Mouse (Mus musculus) mature B cell (primary cell): ENCODE results near the gene Prkch.

Experiments used
- in situ Hi-C: fragments of 300-500 bp; cut with MboI; formaldehyde crosslinking; loops from 2 replicates; pipeline ENCODE4 v1.14.3; 2019

Prkch gene

GRCm38 (mm10) chr12:73583318-73583717, 1.3 kb upstream of the Prkch start:
- in situ Hi-C loops, result no loop called here

GRCm38 (mm10) chr12:73583813-73584609, 585 bp upstream of the Prkch start:
- in situ Hi-C loops, result no loop called here

GRCm38 (mm10) chr12:73585241-73585801, 725 bp downstream of the Prkch start:
- in situ Hi-C loops, result no loop called here

- in situ Hi-C loops, result no loop called here
Measured at GRCm38 (mm10) chr12:73585850-73586249, 1.3 kb downstream of the Prkch start.

DNA sequence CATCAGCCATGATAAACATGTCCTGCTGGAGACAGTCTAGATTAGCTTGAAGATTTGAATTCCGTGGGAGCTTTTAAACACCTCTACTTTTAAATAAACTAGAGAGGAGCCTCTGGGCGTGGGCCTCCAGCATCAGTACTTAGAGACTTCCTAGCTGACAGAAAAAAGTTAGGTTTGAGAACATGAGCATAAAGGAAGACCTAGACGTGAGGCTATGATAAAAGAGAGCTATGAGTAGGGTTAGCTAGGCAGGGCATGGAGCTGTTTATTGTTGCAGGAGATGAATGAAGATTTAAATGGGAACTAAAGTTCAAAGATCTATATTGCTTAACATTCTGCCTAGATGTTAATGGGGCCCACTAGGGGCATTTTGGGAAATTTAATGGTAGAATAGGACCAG, 2.7 kb downstream of the Prkch start:
- in situ Hi-C loops, result no loop called here

GRCm38 (mm10) chr12:73590627-73591276, 6.2 kb downstream of the Prkch start:
- in situ Hi-C loops, result no loop called here

DNA sequence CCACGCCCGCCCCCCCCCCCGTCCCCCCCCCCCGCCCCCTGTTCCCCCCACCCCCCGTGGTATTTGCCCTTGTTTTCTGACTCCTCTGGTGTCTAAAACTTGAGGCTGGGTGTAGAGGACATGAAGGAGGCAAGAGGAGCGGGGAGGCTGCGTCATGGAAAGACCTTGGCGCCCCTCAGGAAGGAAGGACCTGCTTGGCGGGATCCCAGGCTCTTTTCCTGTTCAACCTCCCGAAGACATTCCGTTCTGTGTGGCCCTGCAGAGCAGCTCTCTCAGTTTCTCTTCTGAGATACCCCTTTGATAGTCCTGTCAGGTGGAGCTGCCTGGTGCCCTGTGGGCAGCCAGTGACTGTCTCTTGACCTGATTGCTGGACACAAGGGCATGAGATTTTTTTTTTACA, 7.0 kb downstream of the Prkch start:
- in situ Hi-C loops, result no loop called here

DNA sequence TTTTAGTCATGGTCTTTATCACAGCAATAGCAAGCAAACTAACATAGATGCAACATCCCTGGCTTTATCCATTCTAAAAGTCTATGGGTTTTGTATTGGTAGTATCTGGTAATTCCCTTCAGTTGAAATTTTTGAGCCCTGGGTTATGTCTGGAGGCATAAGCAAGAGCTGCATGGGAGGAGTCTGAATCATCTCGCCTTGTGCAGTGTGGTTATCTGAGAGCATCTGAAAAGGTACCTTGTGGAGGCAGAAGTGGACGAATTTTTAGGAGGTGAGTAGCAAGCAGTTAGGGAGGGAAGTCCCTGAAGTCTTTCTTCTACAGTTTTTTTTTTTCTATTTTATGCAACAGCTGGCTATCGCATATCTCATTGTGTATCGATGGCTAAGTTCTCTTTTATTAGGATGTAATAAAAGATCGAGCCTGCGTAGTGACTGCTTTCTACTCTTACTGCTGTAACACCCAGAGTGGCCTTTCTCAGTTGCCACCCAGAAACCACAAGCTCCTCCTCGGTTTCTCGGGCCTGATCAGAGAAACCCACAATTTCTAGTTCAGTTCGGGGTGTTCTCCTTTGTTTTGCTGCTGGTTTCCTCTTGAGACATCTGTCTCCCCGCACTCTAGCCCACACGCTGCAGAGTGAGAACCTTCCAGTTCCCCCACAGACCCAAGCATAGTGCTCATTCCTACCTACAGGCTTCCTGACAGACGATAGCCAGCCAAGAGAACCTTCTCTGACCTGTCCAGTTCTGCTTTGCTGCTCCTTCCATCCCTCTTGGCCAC, 8.6 kb downstream of the Prkch start:
- in situ Hi-C loops, result no loop called here

DNA sequence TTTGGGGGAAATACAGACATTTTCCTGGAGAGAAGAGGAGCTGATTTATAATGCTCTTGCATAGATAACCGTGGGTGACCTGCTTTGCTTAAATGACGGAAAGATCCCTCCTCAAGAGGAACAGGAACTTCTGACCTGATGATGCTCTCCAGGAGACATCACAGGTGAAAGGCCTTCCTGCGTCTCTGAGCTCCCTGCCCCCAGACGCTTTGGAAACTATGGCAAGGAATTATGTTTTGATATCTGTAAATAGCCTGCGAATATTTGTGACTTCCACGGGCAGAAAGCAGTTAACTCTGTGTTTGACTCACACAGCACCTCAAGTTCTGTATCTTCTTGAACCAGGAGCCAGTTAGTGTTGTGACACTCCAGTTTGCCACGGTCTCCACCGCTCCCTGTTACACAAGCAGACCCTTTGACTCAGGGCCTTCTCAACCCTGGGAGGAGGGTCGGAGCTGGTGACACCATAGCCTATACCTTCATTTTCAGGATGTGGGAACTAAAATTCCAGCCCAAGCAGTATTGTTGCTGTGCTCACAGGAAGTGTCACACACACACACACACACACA, 9.7 kb downstream of the Prkch start:
- in situ Hi-C loops, result no loop called here

DNA sequence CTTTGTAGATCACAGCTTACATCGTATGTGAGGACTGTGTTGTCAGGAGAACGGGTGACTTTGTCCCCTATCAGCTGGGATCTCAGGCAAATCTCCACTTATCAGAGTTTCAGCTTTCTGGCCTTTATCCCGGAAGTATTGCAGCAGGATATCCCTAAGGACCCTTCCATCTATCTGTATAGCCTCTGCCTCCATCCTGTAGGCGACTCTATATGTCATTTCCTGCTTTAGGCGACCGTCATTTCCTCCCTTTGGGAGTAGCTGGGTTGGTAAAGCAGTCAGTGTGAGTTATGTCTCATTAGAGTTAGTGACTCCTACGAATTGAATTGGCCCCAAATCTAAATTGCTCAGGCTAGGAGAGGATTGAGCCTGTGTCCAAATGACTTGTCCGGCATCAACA, 10.6 kb downstream of the Prkch start:
- in situ Hi-C loops, result no loop called here

DNA sequence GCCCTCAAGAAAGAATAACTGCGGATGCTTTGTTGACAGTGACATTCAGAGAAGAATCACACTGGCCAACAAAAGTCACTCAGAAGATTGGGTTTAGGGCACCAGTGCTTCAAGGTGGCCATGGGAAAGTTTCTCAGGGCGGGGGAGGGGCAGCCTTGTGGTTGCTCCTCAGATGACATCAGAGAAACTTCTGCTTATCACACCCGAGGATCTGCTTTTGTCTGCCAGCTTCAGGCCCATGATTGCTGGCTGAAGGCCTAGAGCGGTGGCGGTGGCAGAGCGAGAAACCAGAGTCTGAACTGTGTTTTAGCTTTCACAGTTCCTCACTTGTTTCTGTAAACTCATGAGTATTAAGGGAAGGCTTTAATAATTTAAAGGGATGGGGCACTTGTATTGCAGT, 13.6 kb downstream of the Prkch start:
- in situ Hi-C loops, result no loop called here

DNA sequence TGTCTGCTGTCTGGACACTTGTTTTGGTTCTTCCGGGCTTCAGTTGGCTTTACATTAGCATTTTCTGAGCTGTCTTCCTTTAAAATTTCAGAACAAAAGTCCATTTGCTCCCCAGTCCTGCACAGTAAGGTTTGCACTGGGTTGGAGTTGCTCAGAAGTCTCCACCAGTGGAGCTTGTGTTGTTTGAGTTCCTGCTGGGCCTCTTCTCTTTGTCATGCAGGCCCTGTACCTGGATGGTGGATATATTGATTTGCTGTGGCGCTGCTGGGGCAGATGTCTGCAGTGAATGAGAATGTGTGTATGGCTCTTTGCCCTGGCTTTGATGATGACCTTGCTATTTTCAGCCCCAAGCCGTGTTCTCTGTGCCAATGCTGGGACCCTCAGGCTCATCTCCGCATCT, 15.9 kb downstream of the Prkch start:
- in situ Hi-C loops, result no loop called here

- in situ Hi-C loops, result no loop called here
Measured at GRCm38 (mm10) chr12:73602974-73603373, 18.4 kb downstream of the Prkch start.

DNA sequence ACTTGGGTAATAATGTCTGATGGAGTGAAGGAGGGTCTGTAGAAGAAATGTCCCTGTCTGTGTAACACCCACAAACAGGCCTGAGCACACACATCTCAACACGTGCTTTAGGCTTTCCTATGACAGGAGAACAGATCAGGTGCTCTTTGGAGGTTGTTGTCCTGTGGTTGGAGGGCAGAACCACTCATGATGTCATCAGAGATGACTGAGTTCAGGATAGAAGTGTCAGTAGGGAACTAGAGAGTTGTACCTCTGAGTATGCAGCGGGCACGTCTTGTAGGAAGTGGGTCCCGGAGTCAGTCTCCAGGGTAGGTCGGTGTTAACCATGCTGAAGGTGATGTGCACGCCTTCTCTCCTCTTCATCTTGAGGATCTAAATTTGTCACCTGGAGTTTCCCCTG, 19.1 kb downstream of the Prkch start:
- in situ Hi-C loops, result no loop called here

GRCm38 (mm10) chr12:73604762-73605161, 20.2 kb downstream of the Prkch start:
- in situ Hi-C loops, result no loop called here

- in situ Hi-C loops, result no loop called here
Measured at GRCm38 (mm10) chr12:73605174-73605573, 20.6 kb downstream of the Prkch start.

GRCm38 (mm10) chr12:73607381-73608064, 22.9 kb downstream of the Prkch start:
- in situ Hi-C loops, result no loop called here

DNA sequence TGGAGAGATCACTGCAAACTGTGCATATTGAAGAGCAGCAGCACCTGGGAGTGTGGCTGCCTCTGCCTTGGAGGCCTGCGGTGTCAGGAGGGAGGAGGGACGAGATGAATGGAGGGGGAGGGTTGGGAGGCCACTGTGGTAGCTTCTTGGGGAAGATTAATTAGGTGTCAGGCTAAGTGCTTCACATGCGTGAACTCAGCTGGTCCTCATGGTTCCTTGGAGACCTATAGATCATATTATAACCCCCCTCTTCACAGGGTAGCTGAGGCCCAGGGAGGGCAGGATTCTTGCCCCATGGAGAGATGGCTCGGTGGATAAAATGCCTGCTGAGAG, 23.4 kb downstream of the Prkch start:
- in situ Hi-C loops, result no loop called here

DNA sequence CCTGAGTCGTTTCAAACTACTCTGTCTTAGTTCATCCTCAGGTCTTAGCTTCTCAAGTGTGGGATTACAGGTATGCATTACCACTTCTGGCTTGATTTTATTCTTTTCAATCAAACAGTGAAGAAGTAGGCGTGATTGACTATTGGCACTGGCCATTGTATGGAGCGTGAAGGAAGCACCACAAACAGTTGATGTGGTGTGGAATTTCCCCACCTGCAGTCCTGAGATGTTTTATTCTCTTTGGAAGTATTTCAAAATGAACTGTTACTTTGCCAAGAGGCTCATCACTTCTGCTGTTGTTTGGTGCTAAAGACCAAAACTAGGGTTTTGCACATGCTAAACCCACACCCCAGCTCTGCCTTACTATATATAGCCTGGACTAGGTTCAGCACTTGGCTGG, 24.7 kb downstream of the Prkch start:
- in situ Hi-C loops, result no loop called here

GRCm38 (mm10) chr12:73609676-73610545, 25.3 kb downstream of the Prkch start:
- in situ Hi-C loops, result no loop called here
